Mouse (Mus musculus) hindlimb bud, embryonic 11.5 days (tissue): ENCODE data around the gene Helt.
"Not testable (repeated sequence)": the region's sequence is repeated elsewhere in the genome, so short reads cannot be mapped to it uniquely, and the experiment has no call there.

ENCODE experiments used
- DNase-seq: peaks from one replicate; pipeline ENCODE4 v3.0.0-alpha.2; 2012; ENCODE audit warnings: low read depth, low spot score; ENCODE audit errors: extremely low spot score

Helt gene

GRCm38 (mm10) chr8:46298847-46299246 is 4.4 kb upstream of the Helt start:
- no peak for DNase-seq

GRCm38 (mm10) chr8:46296551-46296950 is 2.1 kb upstream of the Helt start:
- no peak for DNase-seq

GRCm38 (mm10) chr8:46295951-46296350 is 1.5 kb upstream of the Helt start:
- no peak for DNase-seq

GRCm38 (mm10) chr8:46295101-46295534 is 647 bp upstream of the Helt start:
- no peak for DNase-seq

- DNase-seq = no peak
These were observed 725 bp downstream of the Helt start for GRCm38 (mm10) chr8:46293741-46294151.

- no peak for DNase-seq
These were observed 1.3 kb downstream of the Helt start for GRCm38 (mm10) chr8:46293201-46293600.

GRCm38 (mm10) chr8:46291931-46292675 is 2.4 kb downstream of the Helt start:
- DNase-seq = no peak

GRCm38 (mm10) chr8:46289274-46289673 is 5.2 kb downstream of the Helt start:
- no peak for DNase-seq

GRCm38 (mm10) chr8:46288021-46288420 is 6.5 kb downstream of the Helt start:
- no peak for DNase-seq

- no peak for DNase-seq
These were observed 8.5 kb downstream of the Helt start for GRCm38 (mm10) chr8:46285980-46286379.

- no peak for DNase-seq
These were observed 12.9 kb downstream of the Helt start for GRCm38 (mm10) chr8:46281536-46281935.

- no peak for DNase-seq
These were observed 17.5 kb downstream of the Helt start for GRCm38 (mm10) chr8:46276939-46277338.

GRCm38 (mm10) chr8:46270741-46271140 is 23.7 kb downstream of the Helt start:
- DNase-seq = no peak

GRCm38 (mm10) chr8:46270147-46270546 is 24.3 kb downstream of the Helt start:
- no peak for DNase-seq

GRCm38 (mm10) chr8:46266801-46267200 is 27.7 kb downstream of the Helt start:
- DNase-seq = no peak

- DNase-seq = not testable (repeated sequence)
These were observed 30.3 kb downstream of the Helt start for GRCm38 (mm10) chr8:46264206-46264605.

- no peak for DNase-seq
These were observed 36.4 kb downstream of the Helt start for GRCm38 (mm10) chr8:46257921-46258682.

GRCm38 (mm10) chr8:46252456-46252855 is 42.0 kb downstream of the Helt start:
- no peak for DNase-seq

GRCm38 (mm10) chr8:46251561-46251960 is 42.9 kb downstream of the Helt start:
- no peak for DNase-seq

- DNase-seq = no peak
These were observed 48.1 kb downstream of the Helt start for GRCm38 (mm10) chr8:46246346-46246745.

- no peak for DNase-seq
These were observed 51.5 kb downstream of the Helt start for GRCm38 (mm10) chr8:46242946-46243345.
